Mouse (Mus musculus): ENCODE results near the gene Stk38. TPM values are rescaled to one million over a fixed set of nuclear protein-coding genes. Genes with fewer than 3 reads are reported as not detected.

Stk38 gene
- total and polyA plus RNA-seq, 3 experiments, result 14.4 to 290 (median 49.3) TPM

DNA sequence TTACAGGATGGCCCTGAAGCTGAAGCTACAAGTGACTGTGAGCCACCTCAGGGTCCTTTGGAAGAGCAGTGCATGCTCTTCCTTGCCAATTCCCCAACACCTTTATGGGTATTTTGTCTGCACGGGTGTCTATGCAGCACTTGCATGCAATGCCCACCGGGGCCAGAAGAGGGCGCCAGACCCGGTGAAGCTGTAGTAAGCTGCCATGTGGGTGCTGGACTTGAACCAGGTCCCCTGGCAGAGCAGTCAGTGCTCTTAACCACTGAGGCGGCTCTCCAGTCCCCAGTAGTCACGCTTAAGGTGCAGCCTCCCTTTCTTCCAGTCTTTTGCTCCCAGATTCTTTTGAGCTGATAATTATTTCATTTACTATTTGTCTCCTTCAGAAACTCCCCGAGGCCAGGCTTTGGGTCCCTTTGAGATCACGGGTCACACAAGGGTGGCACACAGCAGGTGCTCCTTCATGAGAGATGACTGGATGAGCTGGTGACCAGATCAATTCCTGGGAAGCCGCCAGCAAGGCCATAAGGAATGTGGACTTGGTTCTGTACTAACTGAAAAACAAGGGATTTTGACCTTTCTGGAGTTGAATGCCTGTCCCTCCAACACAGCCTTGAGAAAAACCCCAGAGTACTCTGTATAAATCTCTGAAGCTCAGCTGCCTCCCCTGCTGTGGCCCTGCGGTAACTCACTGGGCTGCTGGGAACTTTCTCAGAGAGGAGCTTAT, 71.0 kb downstream of the Stk38 start:
- H3K9ac ChIP-seq (ENCODE audit: control insufficient read depth, low read depth, low read length, poor library complexity, severe bottlenecking), result no peak overlapping the region
- no peaks in the 10 kb centered on the region for H3K79me2 ChIP-seq (ENCODE audit: control insufficient read depth, insufficient read depth, low read length, poor library complexity)
- H3K27me3 ChIP-seq (ENCODE audit: control insufficient read depth in 1 of 2, insufficient read depth in 2 of 2, low read length in 2 of 2), result no peaks in the 10 kb centered on the region
- no peaks in the 10 kb centered on the region for H3K36me3 ChIP-seq (ENCODE audit: control insufficient read depth in 1 of 2, insufficient read depth in 2 of 2, low read length in 2 of 2)
- TF ChIP-seq CTCF (IDR thresholded peaks at IDR 0.05 in 2 of 3, conservative IDR thresholded peaks at IDR 0.05 in 1 of 3; ENCODE audit: control insufficient read depth in 1 of 3, insufficient read depth in 1 of 3, low read depth in 2 of 3, low read length in 3 of 3, poor library complexity in 1 of 3, severe bottlenecking in 1 of 3) (peak; percentile 74 to 95 (median 90)), RAD21 (IDR thresholded peaks at IDR 0.05; ENCODE audit: low read depth, low read length) (peak; percentile 35), SMC3 (IDR thresholded peaks at IDR 0.05; ENCODE audit: low read depth, low read length) (peak; percentile 48), ZC3H11A (IDR thresholded peaks at IDR 0.05; ENCODE audit: low read depth, low read length) (peak; percentile 22; the same call in 1 of the 2 replicates), MEF2A (IDR thresholded peaks at IDR 0.05; ENCODE audit: extremely low read depth, insufficient replicate concordance, low read depth, low read length, poor library complexity, severe bottlenecking) (0 out of 2 replicates have a peak, but pooled peaks have one; percentile 15), ETS1 (IDR thresholded peaks at IDR 0.05; ENCODE audit: low read depth, low read length) (no peak), MAX (IDR thresholded peaks at IDR 0.05; ENCODE audit: low read length) (no peak)
- peak; percentile 77 for DNase-seq (ENCODE audit: low read depth, low spot score)
- peaks cover 0 to under 1% of the 10 kb centered on the region in 2 experiments; a peak in 1 of 4 replicates for H3K4me1 ChIP-seq (ENCODE audit: control insufficient read depth in 1 of 2, insufficient read depth in 2 of 2, low read length in 2 of 2)
- no peak overlapping the region for H3K27ac ChIP-seq (ENCODE audit: control insufficient read depth, low read depth, low read length)
- no peaks in the 10 kb centered on the region for H3K9me3 ChIP-seq (replicated peaks; ENCODE audit: insufficient read depth, low read length)
- peak overlapping the region in 1 of 2 experiments; percentile 43; a peak in 1 of 4 replicates for H3K4me3 ChIP-seq (ENCODE audit: control insufficient read depth in 1 of 2, insufficient read depth in 1 of 2, low read depth in 2 of 2, low read length in 2 of 2)

DNA sequence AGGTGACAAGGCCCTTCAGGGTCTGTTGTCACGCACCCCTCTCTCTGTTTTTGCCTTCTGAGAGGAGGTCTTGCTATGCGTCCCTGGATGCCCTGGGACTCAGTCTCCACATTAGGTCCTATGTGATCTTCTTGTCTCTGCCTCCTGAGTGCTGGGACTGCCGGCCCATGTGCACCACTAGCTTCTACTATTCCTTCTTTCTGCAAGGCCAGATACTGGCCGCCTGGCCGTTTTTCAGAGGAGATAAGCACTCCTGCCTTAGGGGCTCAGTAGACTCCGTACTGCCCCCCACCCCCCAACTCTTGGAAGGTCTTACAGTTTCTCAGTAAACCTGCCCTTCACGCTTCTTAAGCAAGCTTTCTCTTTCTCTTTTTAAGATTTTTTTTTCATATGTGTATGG, 71.7 kb downstream of the Stk38 start:
- H3K27ac ChIP-seq (ENCODE audit: control insufficient read depth, low read depth, low read length), result no peak overlapping the region
- H3K9ac ChIP-seq (ENCODE audit: control insufficient read depth, low read depth, low read length, poor library complexity, severe bottlenecking), result no peak overlapping the region
- H3K4me3 ChIP-seq (ENCODE audit: control insufficient read depth in 1 of 2, insufficient read depth in 1 of 2, low read depth in 2 of 2, low read length in 2 of 2), result peak overlapping the region in 1 of 2 experiments; percentile 43; a peak in 1 of 4 replicates
- no peaks in the 10 kb centered on the region for H3K27me3 ChIP-seq (ENCODE audit: control insufficient read depth in 1 of 2, insufficient read depth in 2 of 2, low read length in 2 of 2)
- no peaks in the 10 kb centered on the region for H3K9me3 ChIP-seq (replicated peaks; ENCODE audit: insufficient read depth, low read length)
- no peaks in the 10 kb centered on the region; a peak in 1 of 4 replicates for H3K4me1 ChIP-seq (ENCODE audit: control insufficient read depth in 1 of 2, insufficient read depth in 2 of 2, low read length in 2 of 2)
- DNase-seq (ENCODE audit: low read depth, low spot score), result no peak
- no peaks in the 10 kb centered on the region; a peak in 1 of 4 replicates for H3K36me3 ChIP-seq (ENCODE audit: control insufficient read depth in 1 of 2, insufficient read depth in 2 of 2, low read length in 2 of 2)
- H3K79me2 ChIP-seq (ENCODE audit: control insufficient read depth, insufficient read depth, low read length, poor library complexity), result no peaks in the 10 kb centered on the region
- peak; percentile 50 for TF ChIP-seq TAL1 (IDR thresholded peaks at IDR 0.05; ENCODE audit: low read length)
- TF ChIP-seq MAZ (IDR thresholded peaks at IDR 0.05; ENCODE audit: low read depth, low read length), result no peak

DNA sequence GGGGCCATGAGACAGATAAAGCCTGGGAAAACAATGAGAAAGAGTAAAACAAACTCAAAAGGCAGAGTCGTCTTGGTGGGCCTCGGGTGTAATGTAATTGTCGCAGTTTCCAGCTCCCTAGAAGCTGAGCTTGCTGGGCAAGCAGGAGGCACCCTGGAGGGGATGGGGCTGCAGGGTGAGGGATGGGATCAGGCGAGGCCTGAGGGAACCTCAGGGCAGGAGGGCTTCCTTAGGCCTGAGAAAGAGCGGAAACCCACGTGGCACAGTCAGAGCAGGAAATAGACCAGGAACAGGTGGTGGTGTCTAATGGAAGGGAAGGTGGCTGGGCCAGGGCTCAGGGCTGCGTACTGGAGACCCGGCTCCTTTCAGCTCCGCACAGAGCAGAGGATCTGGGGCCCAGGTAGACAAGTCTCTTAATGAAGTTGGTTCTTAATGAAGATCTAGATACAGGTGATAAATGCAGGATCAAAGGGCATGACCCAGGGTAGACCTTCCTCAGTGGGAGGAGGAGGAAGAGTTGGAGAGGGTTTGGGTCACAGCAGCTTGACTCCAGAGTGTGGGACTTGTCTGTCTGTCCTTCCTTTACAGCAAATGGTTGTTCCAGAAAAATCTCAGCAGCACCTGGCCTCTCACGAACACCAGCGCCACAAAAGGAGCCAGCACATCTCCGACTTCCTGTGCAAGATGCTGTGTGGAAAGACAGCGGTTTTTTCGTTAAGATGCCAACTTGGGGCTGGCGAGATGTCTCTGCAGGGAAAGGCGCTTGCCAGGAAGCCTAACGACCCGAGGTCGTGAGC, 73.5 kb downstream of the Stk38 start:
- Histone ChIP-seq H3K4me1 (ENCODE audit: control insufficient read depth in 1 of 2, insufficient read depth in 2 of 2, low read length in 2 of 2) (peaks cover 0 to 9% of the 10 kb centered on the region in 2 experiments; a peak in 3 of 4 replicates), H3K9me3 (replicated peaks; ENCODE audit: insufficient read depth, low read length) (no peaks in the 10 kb centered on the region), H3K36me3 (ENCODE audit: control insufficient read depth in 1 of 2, insufficient read depth in 2 of 2, low read length in 2 of 2) (peaks cover 0 to 10% of the 10 kb centered on the region in 2 experiments; a peak in 2 of 4 replicates), H3K9ac (ENCODE audit: control insufficient read depth, low read depth, low read length, poor library complexity, severe bottlenecking) (no peak overlapping the region), H3K27me3 (ENCODE audit: control insufficient read depth in 1 of 2, insufficient read depth in 2 of 2, low read length in 2 of 2) (no peaks in the 10 kb centered on the region), H3K79me2 (ENCODE audit: control insufficient read depth, insufficient read depth, low read length, poor library complexity) (no peaks in the 10 kb centered on the region; the same call in 1 of the 2 replicates), H3K4me3 (ENCODE audit: control insufficient read depth in 1 of 2, insufficient read depth in 1 of 2, low read depth in 2 of 2, low read length in 2 of 2) (no peak overlapping the region), H3K27ac (ENCODE audit: control insufficient read depth, low read depth, low read length) (no peak overlapping the region)
- TF ChIP-seq USF2 (IDR thresholded peaks at IDR 0.05; ENCODE audit: borderline replicate concordance in 1 of 2, insufficient read depth in 1 of 2, low read depth in 1 of 2, low read length in 2 of 2), result no peak
- DNase-seq (ENCODE audit: low read depth, low spot score), result no peak
